Mouse (Mus musculus): ENCODE results near the gene Xpnpep2. TPM values are rescaled to one million over a fixed set of nuclear protein-coding genes. Genes with fewer than 3 reads are reported as not detected.
A peak's percentile ranks its signal among the peaks of the same experiment; 100 is the strongest.

Xpnpep2 gene
- polyA plus RNA-seq, 1 experiment from 2014 or later = 0.05 TPM

- no peak for ATAC-seq
Observed at GRCm38 (mm10) chrX:48109316-48109655, 761 bp downstream of the Xpnpep2 start.

GRCm38 (mm10) chrX:48119294-48119693 lies 10.8 kb downstream of the Xpnpep2 start:
- Histone ChIP-seq H3K9ac (replicated peaks) (no peak overlapping the region), H3K4me1 (ENCODE audit: insufficient read depth) (no peaks in the 10 kb centered on the region), H3K27me3 (ENCODE audit: insufficient read depth, low read length) (no peaks in the 10 kb centered on the region), H3K36me3 (replicated peaks; ENCODE audit: insufficient read depth, low read length) (no peaks in the 10 kb centered on the region), H3K4me2 (ENCODE audit: low read depth, low read length) (no peak overlapping the region), H3K9me3 (ENCODE audit: low read length) (no peaks in the 10 kb centered on the region), H3K27ac (ENCODE audit: low read depth) (no peak overlapping the region), H3K4me3 (ENCODE audit: low read depth, low read length) (no peak overlapping the region)
- no peak for TF ChIP-seq EP300 (IDR thresholded peaks at IDR 0.05; ENCODE audit: low read depth)
- TF ChIP-seq CTCF (IDR thresholded peaks at IDR 0.05; ENCODE audit: low read depth) = no peak
- DNase-seq (no peak), ATAC-seq (no peak)

More at GRCm38 (mm10) chrX:48109316-48109655, 761 bp downstream of the Xpnpep2 start:
- Histone ChIP-seq H3K4me3 (ENCODE audit: low read depth, low read length) (no peak overlapping the region), H3K27ac (ENCODE audit: low read depth) (no peak overlapping the region), H3K9me3 (ENCODE audit: low read length) (no peaks in the 10 kb centered on the region), H3K27me3 (ENCODE audit: insufficient read depth, low read length) (no peaks in the 10 kb centered on the region), H3K36me3 (replicated peaks; ENCODE audit: insufficient read depth, low read length) (no peaks in the 10 kb centered on the region), H3K9ac (replicated peaks) (no peak overlapping the region), H3K4me1 (ENCODE audit: insufficient read depth) (no peaks in the 10 kb centered on the region), H3K4me2 (ENCODE audit: low read depth, low read length) (no peak overlapping the region)
- DNase-seq = no peak
- 68% methylated on average over 3 of the region's 3 CpGs for WGBS (ENCODE audit: insufficient replicate concordance)
- TF ChIP-seq EP300 (IDR thresholded peaks at IDR 0.05; ENCODE audit: low read depth) (no peak), CTCF (IDR thresholded peaks at IDR 0.05; ENCODE audit: low read depth) (no peak)

- Histone ChIP-seq H3K9ac (replicated peaks) (no peak overlapping the region), H3K36me3 (replicated peaks; ENCODE audit: insufficient read depth, low read length) (no peaks in the 10 kb centered on the region), H3K27me3 (ENCODE audit: insufficient read depth, low read length) (no peaks in the 10 kb centered on the region), H3K27ac (ENCODE audit: low read depth) (no peak overlapping the region), H3K4me1 (ENCODE audit: insufficient read depth) (no peaks in the 10 kb centered on the region), H3K4me2 (ENCODE audit: low read depth, low read length) (peak overlapping the region; percentile 51), H3K4me3 (ENCODE audit: low read depth, low read length) (peak overlapping the region; percentile 9; the same call in 1 of the 2 replicates), H3K9me3 (ENCODE audit: low read length) (no peaks in the 10 kb centered on the region)
- 27% methylated on average over 17 of the region's 17 CpGs for WGBS (ENCODE audit: insufficient replicate concordance)
- ATAC-seq (peak; percentile 62; the same call in 1 of the 2 replicates), DNase-seq (peak; percentile 75)
- TF ChIP-seq CTCF (IDR thresholded peaks at IDR 0.05; ENCODE audit: low read depth) = peak; percentile 74
- no peak for TF ChIP-seq EP300 (IDR thresholded peaks at IDR 0.05; ENCODE audit: low read depth)
Observed at GRCm38 (mm10) chrX:48124132-48125071, 15.9 kb downstream of the Xpnpep2 start.

GRCm38 (mm10) chrX:48126903-48127476 lies 18.5 kb downstream of the Xpnpep2 start:
- TF ChIP-seq CTCF (IDR thresholded peaks at IDR 0.05; ENCODE audit: low read depth) = no peak
- TF ChIP-seq EP300 (IDR thresholded peaks at IDR 0.05; ENCODE audit: low read depth) = no peak
- DNase-seq (no peak), ATAC-seq (no peak)
- Histone ChIP-seq H3K27me3 (ENCODE audit: insufficient read depth, low read length) (no peaks in the 10 kb centered on the region), H3K9ac (replicated peaks) (no peak overlapping the region), H3K4me3 (ENCODE audit: low read depth, low read length) (no peak overlapping the region), H3K4me2 (ENCODE audit: low read depth, low read length) (no peak overlapping the region), H3K27ac (ENCODE audit: low read depth) (no peak overlapping the region), H3K4me1 (ENCODE audit: insufficient read depth) (no peaks in the 10 kb centered on the region), H3K9me3 (ENCODE audit: low read length) (no peaks in the 10 kb centered on the region), H3K36me3 (replicated peaks; ENCODE audit: insufficient read depth, low read length) (no peaks in the 10 kb centered on the region)
- WGBS (ENCODE audit: insufficient replicate concordance) = 65% methylated on average over 6 of the region's 6 CpGs

GRCm38 (mm10) chrX:48127502-48128218 lies 19.1 kb downstream of the Xpnpep2 start:
- Histone ChIP-seq H3K4me3 (ENCODE audit: low read depth, low read length) (no peak overlapping the region), H3K27ac (ENCODE audit: low read depth) (no peak overlapping the region), H3K9ac (replicated peaks) (no peak overlapping the region), H3K36me3 (replicated peaks; ENCODE audit: insufficient read depth, low read length) (no peaks in the 10 kb centered on the region), H3K9me3 (ENCODE audit: low read length) (no peaks in the 10 kb centered on the region), H3K27me3 (ENCODE audit: insufficient read depth, low read length) (no peaks in the 10 kb centered on the region), H3K4me1 (ENCODE audit: insufficient read depth) (no peaks in the 10 kb centered on the region), H3K4me2 (ENCODE audit: low read depth, low read length) (no peak overlapping the region)
- no peak for ATAC-seq
- WGBS (ENCODE audit: insufficient replicate concordance) = 51% methylated on average over 6 of the region's 6 CpGs
- no peak for TF ChIP-seq EP300 (IDR thresholded peaks at IDR 0.05; ENCODE audit: low read depth)
- TF ChIP-seq CTCF (IDR thresholded peaks at IDR 0.05; ENCODE audit: low read depth) = peak; percentile 46
- DNase-seq = no peak

- ATAC-seq = no peak
- H3K9ac ChIP-seq (replicated peaks) = no peak overlapping the region
- DNase-seq = no peak
- WGBS (ENCODE audit: insufficient replicate concordance) = 64% methylated on average over 1 of the region's 1 CpGs
- no peaks in the 10 kb centered on the region for H3K4me1 ChIP-seq (ENCODE audit: insufficient read depth)
- no peak overlapping the region for H3K4me2 ChIP-seq (ENCODE audit: low read depth, low read length)
- H3K36me3 ChIP-seq (replicated peaks; ENCODE audit: insufficient read depth, low read length) = no peaks in the 10 kb centered on the region
- TF ChIP-seq CTCF (IDR thresholded peaks at IDR 0.05; ENCODE audit: low read depth) (no peak), EP300 (IDR thresholded peaks at IDR 0.05; ENCODE audit: low read depth) (no peak)
- no peaks in the 10 kb centered on the region for H3K9me3 ChIP-seq (ENCODE audit: low read length)
- no peak overlapping the region for H3K27ac ChIP-seq (ENCODE audit: low read depth)
- no peak overlapping the region for H3K4me3 ChIP-seq (ENCODE audit: low read depth, low read length)
- no peaks in the 10 kb centered on the region for H3K27me3 ChIP-seq (ENCODE audit: insufficient read depth, low read length)
Observed at GRCm38 (mm10) chrX:48129167-48129566, 20.6 kb downstream of the Xpnpep2 start.

Measured in liver, postnatal 0 days (tissue).